Mouse (Mus musculus): ENCODE measurements around the gene Mvb12a.

DNA sequence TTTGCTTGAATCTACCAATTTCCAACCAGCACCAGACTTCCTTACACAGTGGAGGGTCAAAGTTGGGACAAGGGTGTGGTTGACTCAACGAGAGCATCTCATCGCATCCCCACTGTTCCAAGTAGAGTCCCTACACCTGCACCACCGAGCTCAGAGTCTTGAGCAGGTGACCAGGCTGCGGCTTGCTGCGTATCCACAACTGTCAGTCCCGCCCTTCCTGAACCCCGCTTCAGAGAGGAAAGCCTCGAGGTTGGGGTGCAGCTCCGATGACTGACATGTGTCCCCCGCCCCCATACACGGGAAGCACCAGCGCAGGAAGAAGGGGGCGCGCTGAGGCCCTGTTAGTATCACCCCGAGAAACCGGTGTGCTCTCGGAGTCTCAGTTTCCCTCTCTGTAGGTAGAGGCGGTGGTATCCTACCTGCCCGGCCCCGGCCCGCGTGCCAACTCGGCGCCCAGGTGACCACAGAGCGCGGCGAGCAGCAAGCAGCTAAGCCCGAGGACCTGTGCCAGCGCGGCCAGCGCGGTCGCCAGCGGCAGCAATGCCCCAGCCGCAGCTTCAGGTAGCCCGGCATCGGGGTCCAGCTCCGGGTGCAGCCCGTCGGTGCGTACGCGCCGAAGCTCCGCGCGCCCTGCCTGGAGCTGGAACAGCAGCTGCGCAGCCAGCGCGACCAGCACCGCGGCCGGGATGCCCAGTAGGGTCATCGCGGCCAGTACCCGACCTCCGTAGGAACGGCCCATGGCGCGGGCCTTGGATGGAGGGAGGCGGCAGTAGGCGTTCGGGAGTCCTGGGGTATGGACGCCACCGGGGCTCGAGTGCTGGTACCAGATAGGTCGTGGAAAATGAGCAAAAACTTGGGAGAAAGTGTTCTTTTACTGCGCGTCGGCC is 15.6 kb downstream of the Mvb12a start, which contains the start of gene Tmem221:
- TF ChIP-seq CTCF (IDR thresholded peaks at IDR 0.05; ENCODE audit: extremely low read depth, insufficient read length, insufficient replicate concordance, low read depth, low read length): no peak
- TF ChIP-seq POLR2A (IDR thresholded peaks at IDR 0.05; ENCODE audit: low read depth, low read length): no peak
